Mouse (Mus musculus) CH12.LX (cell line): Measurements from ENCODE around the gene Atp6v0b. TPM values are rescaled to one million over a fixed set of nuclear protein-coding genes. Genes with fewer than 3 reads are reported as not detected.

ENCODE experiments used
- DNase-seq: peaks from one replicate; pipeline ENCODE4 v3.0.0-alpha.2; 2013; ENCODE audit errors: extremely low read depth
- H3K27ac ChIP-seq: 2 replicates; pipeline ENCODE4 v1.5.1; 2012; ENCODE audit warnings: low read depth, mild to moderate bottlenecking, control low read depth, moderate library complexity; ENCODE audit not compliant: insufficient read depth
- H3K27me3 ChIP-seq: replicated peaks from 2 replicates; pipeline ENCODE3; 2012; ENCODE audit warnings: inconsistent platforms
- H3K36me3 ChIP-seq, 2 experiments: replicated peaks in 1 of 2; 2 replicates each; pipeline versions ENCODE3 to v1.6.1; 2012; ENCODE audit warnings: inconsistent platforms in 1 of 2, low read length in 1 of 2, mild to moderate bottlenecking in 1 of 2, mixed read lengths in 1 of 2, moderate library complexity in 1 of 2; ENCODE audit not compliant: control insufficient read depth in 1 of 2, insufficient read depth in 1 of 2
- H3K4me1 ChIP-seq, 2 experiments: 2 replicates each; pipeline ENCODE4 v1.6.1; 2012; ENCODE audit warnings: inconsistent platforms in 1 of 2, moderate library complexity in 1 of 2; ENCODE audit not compliant: insufficient read depth in 2 of 2, control insufficient read depth in 1 of 2
- H3K4me2 ChIP-seq: 2 replicates; pipeline ENCODE4 v1.6.1; 2012; ENCODE audit warnings: low read depth, mild to moderate bottlenecking, control low read depth; ENCODE audit not compliant: poor library complexity, insufficient read depth, severe bottlenecking
- H3K4me3 ChIP-seq, 3 experiments: fragments of 150-350 bp in 1 of 3; sonication (generic) in 1 of 3; replicated peaks in 1 of 3; 2 replicates each; pipeline versions ENCODE3 to v1.5.1; 2011 to 2012; ENCODE audit warnings: low read depth in 2 of 3, low read length in 2 of 3, mild to moderate bottlenecking in 2 of 3, moderate library complexity in 2 of 3, control low read depth in 1 of 3, improper control_type of control experiment in 1 of 3, inconsistent platforms in 1 of 3, mixed read lengths in 1 of 3; ENCODE audit not compliant: poor library complexity in 1 of 3
- H3K79me2 ChIP-seq: replicated peaks from 2 replicates; pipeline ENCODE4 v1.6.1; 2012; ENCODE audit warnings: mild to moderate bottlenecking, moderate library complexity; ENCODE audit not compliant: control insufficient read depth, poor library complexity, insufficient read depth, severe bottlenecking; ENCODE audit errors: extremely low read depth
- H3K9ac ChIP-seq: 2 replicates; pipeline ENCODE4 v1.6.1; 2012; ENCODE audit warnings: low read depth, mild to moderate bottlenecking, control low read depth, moderate library complexity; ENCODE audit not compliant: insufficient read depth
- H3K9me3 ChIP-seq: replicated peaks from 2 replicates; pipeline ENCODE3; 2012; ENCODE audit warnings: low read length, inconsistent platforms, mixed read lengths
- CHD1 ChIP-seq: IDR thresholded peaks from 2 replicates; pipeline ENCODE4 v1.6.1; 2012; ENCODE audit warnings: low read depth, low read length, improper control_type of control experiment, inconsistent platforms
- E2F4 ChIP-seq: IDR thresholded peaks from 2 replicates; pipeline ENCODE4 v1.6.1; 2011; ENCODE audit warnings: low read depth, low read length, improper control_type of control experiment; ENCODE audit not compliant: insufficient replicate concordance
- ELF1 ChIP-seq: IDR thresholded peaks from 2 replicates; pipeline ENCODE4 v1.6.1; 2014; ENCODE audit warnings: low read depth, mild to moderate bottlenecking, inconsistent platforms, low read length, improper control_type of control experiment
- EP300 ChIP-seq: IDR thresholded peaks from 2 replicates; pipeline ENCODE4 v1.6.1; 2011; ENCODE audit warnings: low read length, improper control_type of control experiment
- IRF4 ChIP-seq: IDR thresholded peaks from 2 replicates; pipeline ENCODE4 v1.6.1; 2014; ENCODE audit warnings: low read depth, mild to moderate bottlenecking, inconsistent platforms, low read length, improper control_type of control experiment
- KAT2A ChIP-seq: IDR thresholded peaks from 2 replicates; pipeline ENCODE4 v1.6.1; 2012; ENCODE audit warnings: low read length, improper control_type of control experiment, inconsistent platforms; ENCODE audit not compliant: insufficient replicate concordance
- MAFK ChIP-seq: IDR thresholded peaks from 2 replicates; pipeline ENCODE4 v1.6.1; 2011; ENCODE audit warnings: low read length, improper control_type of control experiment; ENCODE audit not compliant: insufficient replicate concordance
- MAX ChIP-seq: IDR thresholded peaks from 2 replicates; pipeline ENCODE4 v1.6.1; 2011; ENCODE audit warnings: low read length, improper control_type of control experiment
- MAZ ChIP-seq: IDR thresholded peaks from 2 replicates; pipeline ENCODE4 v1.6.1; 2012; ENCODE audit warnings: low read depth, mild to moderate bottlenecking, inconsistent platforms, low read length, improper control_type of control experiment, moderate library complexity
- MEF2A ChIP-seq: IDR thresholded peaks from 2 replicates; pipeline ENCODE4 v1.6.1; 2014; ENCODE audit warnings: low read depth, mild to moderate bottlenecking, inconsistent platforms, low read length, improper control_type of control experiment, borderline replicate concordance
- MXI1 ChIP-seq: IDR thresholded peaks from 2 replicates; pipeline ENCODE4 v1.6.1; 2011; ENCODE audit warnings: mild to moderate bottlenecking, low read depth, low read length, improper control_type of control experiment
- MYC ChIP-seq: IDR thresholded peaks from 2 replicates; pipeline ENCODE4 v1.6.1; 2011; ENCODE audit warnings: low read depth, mild to moderate bottlenecking, improper control_type of control experiment, low read length
- NELFE ChIP-seq: IDR thresholded peaks from 2 replicates; pipeline ENCODE4 v1.6.1; 2011; ENCODE audit warnings: low read depth, low read length, improper control_type of control experiment
- POLR2AphosphoS2 ChIP-seq: IDR thresholded peaks from 2 replicates; pipeline ENCODE4 v1.6.1; 2011; ENCODE audit warnings: low read depth, low read length, improper control_type of control experiment
- RCOR1 ChIP-seq: conservative IDR thresholded peaks from 2 replicates; pipeline ENCODE4 v1.6.1; 2012; ENCODE audit warnings: low read depth, mild to moderate bottlenecking, inconsistent platforms, low read length, improper control_type of control experiment
- SIN3A ChIP-seq: IDR thresholded peaks from 2 replicates; pipeline ENCODE4 v1.6.1; 2012; ENCODE audit warnings: low read length, improper control_type of control experiment, inconsistent platforms
- SMC3 ChIP-seq: IDR thresholded peaks from 2 replicates; pipeline ENCODE4 v1.6.1; 2011; ENCODE audit warnings: low read depth, low read length, improper control_type of control experiment
- TBP ChIP-seq: conservative IDR thresholded peaks from 2 replicates; pipeline ENCODE4 v1.6.1; 2011; ENCODE audit warnings: low read depth, low read length, improper control_type of control experiment
- UBTF ChIP-seq: IDR thresholded peaks from 2 replicates; pipeline ENCODE4 v1.6.1; 2012; ENCODE audit warnings: low read depth, mild to moderate bottlenecking, inconsistent platforms, low read length, improper control_type of control experiment, moderate library complexity
- ZKSCAN1 ChIP-seq: IDR thresholded peaks from 2 replicates; pipeline ENCODE4 v1.6.1; 2012; ENCODE audit warnings: low read depth, inconsistent platforms, low read length, improper control_type of control experiment, borderline replicate concordance
- dilution Hi-C: fragments of 300-500 bp; cut with MboI; formaldehyde crosslinking; loops from 2 replicates; pipeline ENCODE4 v1.14.3; 2020; ENCODE audit warnings: low sequenced_read_pairs; ENCODE audit not compliant: extremely low pct_unique_long_range_greater_than_20kb, extremely low pct_ligation_motif_present
- in situ Hi-C: fragments of 300-500 bp; cut with MboI; formaldehyde crosslinking; loops from 3 replicates; pipeline ENCODE4 v1.14.3; 2019; ENCODE audit warnings: low sequenced_read_pairs, low pct_ligation_motif_present, low pct_unique_long_range_greater_than_20kb, mixed read lengths
- polyA plus RNA-seq: library from polyadenylated mRNA; unstranded; fragments of >175 nt; gene quantifications from 2 replicates; pipeline ENCODE4 v1.2.1, GENCODE M21; 2012; ENCODE audit warnings: low read depth; ENCODE audit not compliant: insufficient read length
- total RNA-seq, 2 experiments: library from RNA; depleted of rRNA; stranded (reverse); fragments of 300-350 nt in 1 of 2; fragments of >200 nt in 1 of 2; gene quantifications; 2 replicates each; pipeline ENCODE4 v1.2.3; 2012 to 2014

Gene Atp6v0b
- total and polyA plus RNA-seq, 3 experiments, result 176 to 202 (median 186) TPM

- Histone ChIP-seq H3K4me2 (no peak overlapping the region), H3K27me3 (no peaks in the 10 kb centered on the region), H3K9ac (peak overlapping the region; percentile 82; the same call in 1 of the 2 replicates), H3K4me3 (no peak overlapping the region), H3K9me3 (no peaks in the 10 kb centered on the region), H3K27ac (no peak overlapping the region), H3K4me1 (peaks cover 6 to 48% of the 10 kb centered on the region in 2 experiments; a peak in 3 of 4 replicates), H3K36me3 (peaks cover 9 to 24% of the 10 kb centered on the region in 2 experiments), H3K79me2 (peaks cover 12% of the 10 kb centered on the region; the same call in 1 of the 2 replicates)
- TF ChIP-seq KAT2A, result no peak
- TF ChIP-seq MYC, result no peak
- TF ChIP-seq ELF1, result no peak
- no peak for TF ChIP-seq SMC3
- TF ChIP-seq TBP, result no peak
- TF ChIP-seq RCOR1, result no peak
- TF ChIP-seq POLR2AphosphoS2, result no peak
- no peak for TF ChIP-seq MAX
- TF ChIP-seq NELFE, result no peak
- no peak for TF ChIP-seq MAFK
- no peak for TF ChIP-seq EP300
- TF ChIP-seq MAZ, result no peak
- TF ChIP-seq ZKSCAN1, result no peak
- in situ Hi-C loops, result loop anchor here (10.0 kb wide), 1 partner anchor 148 kb away; no protein-coding TSS in a partner anchor
- no peak for DNase-seq
- dilution Hi-C loops, result no loop called here
Observed at GRCm38 (mm10) chr4:117916386-117916785, 29.3 kb upstream of the Atp6v0b start.

- peaks cover 12% of the 10 kb centered on the region; the same call in 1 of the 2 replicates for H3K79me2 ChIP-seq
- H3K36me3 ChIP-seq, result peaks cover 13 to 31% of the 10 kb centered on the region in 2 experiments
- peaks cover 6 to 49% of the 10 kb centered on the region in 2 experiments; a peak in 3 of 4 replicates for H3K4me1 ChIP-seq
- H3K27me3 ChIP-seq, result no peaks in the 10 kb centered on the region
- TF ChIP-seq ELF1 (no peak), SIN3A (peak; percentile 7; the same call in 1 of the 2 replicates), E2F4 (0 out of 2 replicates have a peak, but pooled peaks have one; percentile 22), UBTF (no peak), ZKSCAN1 (no peak), MAZ (0 out of 2 replicates have a peak, but pooled peaks have one; percentile 3), EP300 (peak; percentile 24), CHD1 (0 out of 2 replicates have a peak, but pooled peaks have one; percentile 55), IRF4 (peak; percentile 4; the same call in 1 of the 2 replicates), MXI1 (0 out of 2 replicates have a peak, but pooled peaks have one; percentile 36), MEF2A (no peak), POLR2AphosphoS2 (0 out of 2 replicates have a peak, but pooled peaks have one; percentile 20)
- no peak overlapping the region for H3K27ac ChIP-seq
- DNase-seq, result peak; percentile 29
- H3K4me3 ChIP-seq, result peak overlapping the region; percentile 84 to 96 (median 86)
- no peaks in the 10 kb centered on the region for H3K9me3 ChIP-seq
- in situ Hi-C loops, result loop anchor here (10.0 kb wide), 1 partner anchor 149 kb away; no protein-coding TSS in a partner anchor
- dilution Hi-C loops, result no loop called here
- H3K9ac ChIP-seq, result peak overlapping the region; percentile 82
- peak overlapping the region; percentile 54 for H3K4me2 ChIP-seq
Observed at GRCm38 (mm10) chr4:117915489-117916105, 28.5 kb upstream of the Atp6v0b start.
